In genomic region chr4:155308068-155308467, GRCm38 (mm10) we compare ENCODE assay signal across 8 mouse cellular contexts. TPM values are rescaled to one million over a fixed set of nuclear protein-coding genes. Genes with fewer than 3 reads are reported as not detected.
A peak's percentile ranks its signal among the peaks of the same experiment; 100 is the strongest.
DNase-seq lines count a peak whose midpoint lies in the region; ATAC-seq and TF ChIP-seq lines count a peak whose summit lies in the region.

No protein-coding gene starts in this region.

- no peaks in the 10 kb centered on the region for H3K36me3 ChIP-seq in heart, embryonic 13.5 days
- no peaks in the 10 kb centered on the region for H3K36me3 ChIP-seq in kidney, embryonic 16.5 days (ENCODE audit: insufficient read depth, low read length)
- H3K36me3 ChIP-seq in limb, embryonic 15.5 days = no peaks in the 10 kb centered on the region
- no peaks in the 10 kb centered on the region for H3K36me3 ChIP-seq in midbrain, postnatal 0 days (ENCODE audit: insufficient read depth, low read length)

- peak overlapping the region; percentile 69 for H3K9ac ChIP-seq in heart, embryonic 13.5 days
- H3K9ac ChIP-seq in kidney, embryonic 16.5 days (replicated peaks; ENCODE audit: low read length) = peak overlapping the region; percentile 50
- H3K9ac ChIP-seq in limb, embryonic 15.5 days = peak overlapping the region; percentile 1; the same call in 1 of the 2 replicates
- H3K9ac ChIP-seq in midbrain, postnatal 0 days (replicated peaks; ENCODE audit: low read length, poor library complexity, severe bottlenecking) = 0 out of 2 replicates have a peak overlapping the region, but pooled peaks have one; percentile 24

- peak; percentile 72 for DNase-seq in A20 (ENCODE audit: low read depth, low spot score)
- peak; percentile 73 for DNase-seq in fibroblast of lung, adult 2 months (ENCODE audit: low read depth)
- DNase-seq in midbrain, postnatal 0 days (ENCODE audit: low spot score) = peak; percentile 92
- DNase-seq in spleen, postnatal 10 days (ENCODE audit: low spot score in 2 of 2) = peak; percentile 26 to 72

- ATAC-seq in heart, embryonic 13.5 days (ENCODE audit: extremely low read depth, insufficient number of reproducible peaks, low FRiP score, low TSS enrichment) = no peak; the same call in 1 of the 2 replicates
- peak; percentile 88 for ATAC-seq in kidney, embryonic 16.5 days (ENCODE audit: low FRiP score, low TSS enrichment)
- peak; percentile 62 for ATAC-seq in limb, embryonic 15.5 days (ENCODE audit: insufficient number of reproducible peaks, low FRiP score, low TSS enrichment, low read depth)
- ATAC-seq in midbrain, postnatal 0 days (ENCODE audit: low FRiP score) = peak; percentile 80

- no peaks in the 10 kb centered on the region for H3K9me3 ChIP-seq in heart, embryonic 13.5 days
- no peaks in the 10 kb centered on the region for H3K9me3 ChIP-seq in kidney, embryonic 16.5 days (ENCODE audit: low read length)
- no peaks in the 10 kb centered on the region for H3K9me3 ChIP-seq in limb, embryonic 15.5 days
- H3K9me3 ChIP-seq in midbrain, postnatal 0 days (ENCODE audit: low read length) = no peaks in the 10 kb centered on the region

- peaks cover 17% of the 10 kb centered on the region for H3K4me1 ChIP-seq in bone marrow macrophage, adult 2 months (ENCODE audit: control insufficient read depth, insufficient read depth, low read length)
- H3K4me1 ChIP-seq in heart, embryonic 13.5 days = peaks cover 19% of the 10 kb centered on the region
- peaks cover 13% of the 10 kb centered on the region for H3K4me1 ChIP-seq in kidney, embryonic 16.5 days (ENCODE audit: insufficient read depth, low read length)
- H3K4me1 ChIP-seq in limb, embryonic 15.5 days = peaks cover 36% of the 10 kb centered on the region
- peaks cover 23% of the 10 kb centered on the region for H3K4me1 ChIP-seq in midbrain, postnatal 0 days (ENCODE audit: insufficient read depth, low read length)

- WGBS in heart, embryonic 13.5 days = under 1% methylated on average over 11 of the region's 11 CpGs
- WGBS in kidney, embryonic 16.5 days = 0% methylated on average over 11 of the region's 11 CpGs
- 1% methylated on average over 11 of the region's 11 CpGs for WGBS in limb, embryonic 15.5 days
- WGBS in midbrain, postnatal 0 days = 0% methylated on average over 11 of the region's 11 CpGs

- TF ChIP-seq POLR2A in bone marrow macrophage, adult 2 months (IDR thresholded peaks at IDR 0.05; ENCODE audit: borderline replicate concordance, low read depth, low read length) = no peak

- H3K27ac ChIP-seq in bone marrow macrophage, adult 2 months (ENCODE audit: insufficient read depth, low read depth, low read length) = no peak overlapping the region
- H3K27ac ChIP-seq in heart, embryonic 13.5 days (replicated peaks) = peak overlapping the region; percentile 26; the same call in 1 of the 2 replicates
- H3K27ac ChIP-seq in kidney, embryonic 16.5 days (ENCODE audit: low read length) = peak overlapping the region; percentile 17; the same call in 1 of the 2 replicates
- peak overlapping the region; percentile 76 for H3K27ac ChIP-seq in limb, embryonic 15.5 days
- H3K27ac ChIP-seq in midbrain, postnatal 0 days (ENCODE audit: low read depth, low read length) = peak overlapping the region; percentile 43

- peak overlapping the region; percentile 55 for H3K4me2 ChIP-seq in heart, embryonic 13.5 days
- H3K4me2 ChIP-seq in kidney, embryonic 16.5 days (replicated peaks; ENCODE audit: low read depth, low read length) = peak overlapping the region; percentile 27
- H3K4me2 ChIP-seq in limb, embryonic 15.5 days = peak overlapping the region; percentile 36
- H3K4me2 ChIP-seq in midbrain, postnatal 0 days (ENCODE audit: low read depth, low read length, poor library complexity, severe bottlenecking) = peak overlapping the region; percentile 37

- 0 out of 2 replicates have a peak, but pooled peaks cover 10% of the 10 kb centered on the region for H3K27me3 ChIP-seq in heart, embryonic 13.5 days (replicated peaks)
- no peaks in the 10 kb centered on the region for H3K27me3 ChIP-seq in kidney, embryonic 16.5 days (ENCODE audit: insufficient read depth, low read length)
- no peaks in the 10 kb centered on the region for H3K27me3 ChIP-seq in limb, embryonic 15.5 days
- no peaks in the 10 kb centered on the region for H3K27me3 ChIP-seq in midbrain, postnatal 0 days (ENCODE audit: insufficient read depth, low read length)

- peak overlapping the region; percentile 37 for H3K4me3 ChIP-seq in bone marrow macrophage, adult 2 months (ENCODE audit: insufficient read depth, low read length)
- peak overlapping the region; percentile 15; the same call in 1 of the 2 replicates for H3K4me3 ChIP-seq in heart, embryonic 13.5 days
- no peak overlapping the region for H3K4me3 ChIP-seq in kidney, embryonic 16.5 days (ENCODE audit: low read length)
- H3K4me3 ChIP-seq in limb, embryonic 15.5 days = peak overlapping the region; percentile 8; the same call in 1 of the 2 replicates
- 0 out of 2 replicates have a peak overlapping the region, but pooled peaks have one; percentile 5 for H3K4me3 ChIP-seq in midbrain, postnatal 0 days (ENCODE audit: low read depth, low read length)

- TF ChIP-seq CTCF in bone marrow macrophage, adult 2 months (IDR thresholded peaks at IDR 0.05; ENCODE audit: low read depth, low read length) = peak; percentile 75
- peak; percentile 89 for TF ChIP-seq CTCF in midbrain, postnatal 0 days (IDR thresholded peaks at IDR 0.05)

RNA-seq across cellular contexts. Expression of gene Prkcz, which starts 53.1 kb away (rescaled TPM):
- not detected in 2 replicates for polyA plus RNA-seq in bone marrow macrophage, adult 2 months (2012; ENCODE audit: insufficient read depth, insufficient read length, missing spikeins)
- 7.2 TPM in 2 replicates for polyA plus RNA-seq in heart, embryonic 13.5 days (2015; fragmentation: Nextera tagmentation; extraction: Ambion mirVana)
- 17.3 and 17.9 TPM in 2 replicates for polyA plus RNA-seq in kidney, embryonic 16.5 days (2015; fragmentation: Nextera tagmentation; extraction: Ambion mirVana)
- polyA plus RNA-seq in limb, embryonic 15.5 days (2015; fragmentation: Nextera tagmentation; extraction: Ambion mirVana) = 10.5 and 10.6 TPM in 2 replicates
- total RNA-seq in midbrain, postnatal 0 days (2014; rRNA removed) = 103 and 104 TPM in 2 replicates
- 104 and 106 TPM in 2 replicates for polyA plus RNA-seq in midbrain, postnatal 0 days (2015; fragmentation: Nextera tagmentation; extraction: Ambion mirVana)

RNA-seq across cellular contexts. Expression of gene Faap20, which starts 58.5 kb away (rescaled TPM):
- polyA plus RNA-seq in bone marrow macrophage, adult 2 months (2012; ENCODE audit: insufficient read depth, insufficient read length, missing spikeins) = 27.9 and 28.1 TPM in 2 replicates
- polyA plus RNA-seq in heart, embryonic 13.5 days (2015; fragmentation: Nextera tagmentation; extraction: Ambion mirVana) = 63.2 and 71.1 TPM in 2 replicates
- 77.4 and 77.8 TPM in 2 replicates for polyA plus RNA-seq in kidney, embryonic 16.5 days (2015; fragmentation: Nextera tagmentation; extraction: Ambion mirVana)
- polyA plus RNA-seq in limb, embryonic 15.5 days (2015; fragmentation: Nextera tagmentation; extraction: Ambion mirVana) = 74.0 and 76.2 TPM in 2 replicates
- total RNA-seq in midbrain, postnatal 0 days (2014; rRNA removed) = 39.5 and 48.7 TPM in 2 replicates
- 56.6 and 57.1 TPM in 2 replicates for polyA plus RNA-seq in midbrain, postnatal 0 days (2015; fragmentation: Nextera tagmentation; extraction: Ambion mirVana)

Comparison
In these comparisons a context has a peak if more than half of its experiments do, and no peak if none do; other contexts are left out.
1. H3K9ac ChIP-seq: peak in every context shown above with its lines; median percentile 69 in heart, embryonic 13.5 days; 50 in kidney, embryonic 16.5 days; 24 in midbrain, postnatal 0 days; 1 in limb, embryonic 15.5 days.